Mouse (Mus musculus) embryonic facial prominence, embryonic 15.5 days (tissue): ENCODE measurements around the gene Cmtm4. TPM values are rescaled to one million over a fixed set of nuclear protein-coding genes. Genes with fewer than 3 reads are reported as not detected.

Experiments
- ATAC-seq: fragments of 200-750 bp; cut with Nextera tagmentation; 2 replicates; pipeline ENCODE4 v1.8.0; 2017; ENCODE audit warnings: low read depth, moderate TSS enrichment; ENCODE audit not compliant: insufficient number of reproducible peaks, low FRiP score, low TSS enrichment
- H3K27ac ChIP-seq: fragments of 300-500 bp; sonication (generic); replicated peaks from 2 replicates; pipeline ENCODE4 v1.5.1; 2015; ENCODE audit warnings: mild to moderate bottlenecking, inconsistent platforms
- H3K27me3 ChIP-seq: fragments of 300-500 bp; sonication (generic); 2 replicates; pipeline ENCODE4 v1.6.1; 2015; ENCODE audit warnings: inconsistent platforms
- H3K36me3 ChIP-seq: fragments of 300-500 bp; sonication (generic); 2 replicates; pipeline ENCODE4 v1.6.1; 2015; ENCODE audit warnings: mild to moderate bottlenecking, inconsistent platforms
- H3K4me1 ChIP-seq: fragments of 300-500 bp; sonication (generic); 2 replicates; pipeline ENCODE4 v1.6.1; 2015; ENCODE audit warnings: inconsistent platforms
- H3K4me2 ChIP-seq: fragments of 300-500 bp; sonication (generic); replicated peaks from 2 replicates; pipeline ENCODE4 v1.6.1; 2015; ENCODE audit warnings: mild to moderate bottlenecking, inconsistent platforms
- H3K4me3 ChIP-seq: fragments of 300-500 bp; sonication (generic); replicated peaks from 2 replicates; pipeline ENCODE4 v1.5.1; 2015; ENCODE audit warnings: mild to moderate bottlenecking, inconsistent platforms
- H3K9ac ChIP-seq: fragments of 300-500 bp; sonication (generic); 2 replicates; pipeline ENCODE4 v1.6.1; 2015; ENCODE audit warnings: inconsistent platforms
- H3K9me3 ChIP-seq: fragments of 300-500 bp; sonication (generic); replicated peaks from 2 replicates; pipeline ENCODE4 v1.6.1; 2016; ENCODE audit warnings: inconsistent platforms
- WGBS: fragments of 180-500 bp; shearing (Covaris S2); methylation state at CpG from one replicate; pipeline ENCODE4 v1.1.7; 2015; 5-methylcytosine and 5-hydroxymethylcytosine counted together
- polyA plus RNA-seq: library from polyadenylated mRNA; unstranded; fragments of >200 nt; fragmentation: Nextera tagmentation; extraction: Ambion mirVana; gene quantifications from 2 replicates; pipeline ENCODE4 v1.2.1, GENCODE M21; 2015

The Cmtm4 gene
- polyA plus RNA-seq, 1 experiment from 2014 or later: 2.9 TPM

DNA sequence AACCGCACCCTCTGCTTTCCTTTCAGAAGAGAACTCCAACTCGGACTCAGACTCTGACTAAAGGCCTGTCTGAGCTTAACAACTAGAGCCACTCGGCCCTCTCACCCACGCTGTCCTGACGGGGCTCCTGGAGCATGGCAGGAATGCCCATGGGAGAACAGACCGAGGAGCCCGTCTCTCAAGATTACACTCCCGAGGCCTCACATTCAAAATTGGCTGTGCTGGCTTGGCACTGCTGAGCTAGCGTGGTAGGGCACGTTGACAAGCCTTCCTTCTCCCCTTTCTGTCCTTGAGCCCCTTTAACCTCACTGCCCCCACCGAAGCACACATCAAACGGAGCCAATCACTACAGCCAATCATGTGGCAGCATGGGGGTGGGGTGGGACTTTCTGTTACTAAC lies 48.9 kb downstream of the Cmtm4 start:
- no peak overlapping the region for H3K4me3 ChIP-seq
- H3K9me3 ChIP-seq: no peaks in the 10 kb centered on the region
- no peak overlapping the region for H3K9ac ChIP-seq
- WGBS: 60% methylated on average over 12 of the region's 12 CpGs
- H3K4me2 ChIP-seq: no peak overlapping the region
- H3K27me3 ChIP-seq: no peaks in the 10 kb centered on the region
- H3K27ac ChIP-seq: no peak overlapping the region
- ATAC-seq: no peak
- peaks cover 35% of the 10 kb centered on the region for H3K36me3 ChIP-seq
- H3K4me1 ChIP-seq: peaks cover 15% of the 10 kb centered on the region

DNA sequence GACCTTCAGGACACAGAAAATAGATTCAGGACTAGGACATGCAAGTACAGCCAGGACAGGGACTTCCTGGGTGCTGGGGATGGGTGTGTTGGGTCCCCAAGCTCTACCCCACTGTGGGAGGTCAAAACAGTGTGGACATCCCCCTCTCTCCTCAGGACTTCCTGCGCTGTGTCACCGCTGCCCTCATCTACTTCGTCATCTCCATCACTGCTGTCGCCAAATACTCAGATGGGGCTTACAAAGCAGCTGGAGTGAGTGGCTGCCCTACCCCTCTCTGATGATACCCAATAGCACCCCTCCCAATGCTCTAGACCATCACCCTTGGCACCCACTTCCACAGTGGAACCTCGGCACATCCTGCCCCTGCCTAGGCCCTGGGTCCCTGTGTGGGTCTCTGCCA lies 51.0 kb downstream of the Cmtm4 start:
- Histone ChIP-seq H3K27ac (no peak overlapping the region), H3K4me1 (peaks cover 23% of the 10 kb centered on the region), H3K4me2 (no peak overlapping the region), H3K27me3 (no peaks in the 10 kb centered on the region), H3K9ac (no peak overlapping the region), H3K4me3 (no peak overlapping the region), H3K36me3 (peaks cover 35% of the 10 kb centered on the region), H3K9me3 (no peaks in the 10 kb centered on the region)
- no peak for ATAC-seq
- 87% methylated on average over 5 of the region's 5 CpGs for WGBS

DNA sequence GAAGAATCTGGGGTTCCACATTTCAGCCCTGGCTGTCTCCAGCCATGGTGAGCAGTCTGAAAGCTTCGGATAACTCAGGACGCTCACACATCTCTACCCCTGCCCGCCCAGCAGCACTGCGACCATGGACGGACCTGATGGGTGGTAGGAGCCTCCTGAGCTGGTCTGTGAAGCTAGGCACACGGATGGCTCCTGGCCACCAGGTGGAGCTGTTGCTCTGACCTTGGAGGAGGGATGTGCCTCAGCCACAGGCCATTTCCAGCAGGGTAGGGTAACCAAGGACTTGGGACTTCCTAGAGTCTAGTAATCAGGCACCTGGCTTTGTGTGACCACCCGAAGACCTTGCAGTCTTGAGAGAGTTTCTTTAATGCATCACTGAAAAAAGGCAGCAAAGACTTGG lies 51.6 kb downstream of the Cmtm4 start:
- Histone ChIP-seq H3K36me3 (peaks cover 35% of the 10 kb centered on the region), H3K9me3 (no peaks in the 10 kb centered on the region), H3K4me2 (no peak overlapping the region)

GRCm38 (mm10) chr8:104342426-104342825 lies 53.2 kb downstream of the Cmtm4 start:
- H3K4me1 ChIP-seq: peaks cover 29% of the 10 kb centered on the region
- no peaks in the 10 kb centered on the region for H3K9me3 ChIP-seq
- peaks cover 31% of the 10 kb centered on the region for H3K36me3 ChIP-seq
- H3K4me2 ChIP-seq: no peak overlapping the region
- WGBS: 74% methylated on average over 5 of the region's 5 CpGs
- ATAC-seq: no peak
- H3K4me3 ChIP-seq: no peak overlapping the region
- no peaks in the 10 kb centered on the region for H3K27me3 ChIP-seq
- no peak overlapping the region for H3K27ac ChIP-seq
- no peak overlapping the region for H3K9ac ChIP-seq

More for the DNA sequence above, 51.6 kb downstream of the Cmtm4 start:
- H3K4me1 ChIP-seq: peaks cover 29% of the 10 kb centered on the region
- no peak overlapping the region for H3K9ac ChIP-seq
- H3K4me3 ChIP-seq: no peak overlapping the region
- peak; percentile 21; the same call in 1 of the 2 replicates for ATAC-seq
- WGBS: 22% methylated on average over 7 of the region's 7 CpGs
- H3K27ac ChIP-seq: no peak overlapping the region
- no peaks in the 10 kb centered on the region for H3K27me3 ChIP-seq

GRCm38 (mm10) chr8:104341678-104342077 lies 53.9 kb downstream of the Cmtm4 start:
- peak overlapping the region; percentile 71 for H3K4me2 ChIP-seq
- ATAC-seq: no peak
- H3K4me1 ChIP-seq: peaks cover 29% of the 10 kb centered on the region
- 42% methylated on average over 6 of the region's 6 CpGs for WGBS
- no peaks in the 10 kb centered on the region for H3K9me3 ChIP-seq
- peak overlapping the region; percentile 93 for H3K27ac ChIP-seq
- H3K36me3 ChIP-seq: peaks cover 24% of the 10 kb centered on the region
- H3K9ac ChIP-seq: no peak overlapping the region
- H3K4me3 ChIP-seq: peak overlapping the region; percentile 79
- no peaks in the 10 kb centered on the region for H3K27me3 ChIP-seq

DNA sequence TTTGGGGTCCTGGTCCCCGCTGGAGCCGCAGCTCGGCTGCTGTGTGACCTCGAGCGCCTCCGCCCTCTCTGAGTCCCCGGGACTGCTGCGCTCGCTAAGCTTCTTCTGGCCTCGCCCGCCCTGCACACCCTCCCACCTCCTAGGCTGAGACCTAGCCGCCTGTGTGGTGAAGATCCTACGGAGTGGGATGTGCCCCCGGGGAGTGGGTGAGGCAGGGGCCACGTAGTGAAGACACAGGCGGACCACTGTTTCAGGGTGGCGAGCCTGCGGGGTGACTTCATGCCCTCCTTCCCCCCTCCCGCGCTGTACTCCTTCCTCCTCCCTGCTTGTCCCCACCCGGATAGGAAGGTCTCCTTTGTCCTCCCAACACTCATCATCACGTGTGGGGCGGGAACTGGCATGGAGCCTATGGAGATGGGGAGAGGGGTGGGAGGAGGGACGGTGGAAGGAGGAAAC lies 54.5 kb downstream of the Cmtm4 start:
- peaks cover 19% of the 10 kb centered on the region for H3K36me3 ChIP-seq
- H3K27ac ChIP-seq: peak overlapping the region; percentile 93
- no peaks in the 10 kb centered on the region for H3K9me3 ChIP-seq
- ATAC-seq: peak; percentile 71
- under 1% methylated on average over 24 of the region's 24 CpGs for WGBS
- peaks cover 29% of the 10 kb centered on the region for H3K4me1 ChIP-seq
- peak overlapping the region; percentile 71 for H3K4me2 ChIP-seq
- no peaks in the 10 kb centered on the region for H3K27me3 ChIP-seq
- H3K4me3 ChIP-seq: peak overlapping the region; percentile 79
- peak overlapping the region; percentile 72 for H3K9ac ChIP-seq

DNA sequence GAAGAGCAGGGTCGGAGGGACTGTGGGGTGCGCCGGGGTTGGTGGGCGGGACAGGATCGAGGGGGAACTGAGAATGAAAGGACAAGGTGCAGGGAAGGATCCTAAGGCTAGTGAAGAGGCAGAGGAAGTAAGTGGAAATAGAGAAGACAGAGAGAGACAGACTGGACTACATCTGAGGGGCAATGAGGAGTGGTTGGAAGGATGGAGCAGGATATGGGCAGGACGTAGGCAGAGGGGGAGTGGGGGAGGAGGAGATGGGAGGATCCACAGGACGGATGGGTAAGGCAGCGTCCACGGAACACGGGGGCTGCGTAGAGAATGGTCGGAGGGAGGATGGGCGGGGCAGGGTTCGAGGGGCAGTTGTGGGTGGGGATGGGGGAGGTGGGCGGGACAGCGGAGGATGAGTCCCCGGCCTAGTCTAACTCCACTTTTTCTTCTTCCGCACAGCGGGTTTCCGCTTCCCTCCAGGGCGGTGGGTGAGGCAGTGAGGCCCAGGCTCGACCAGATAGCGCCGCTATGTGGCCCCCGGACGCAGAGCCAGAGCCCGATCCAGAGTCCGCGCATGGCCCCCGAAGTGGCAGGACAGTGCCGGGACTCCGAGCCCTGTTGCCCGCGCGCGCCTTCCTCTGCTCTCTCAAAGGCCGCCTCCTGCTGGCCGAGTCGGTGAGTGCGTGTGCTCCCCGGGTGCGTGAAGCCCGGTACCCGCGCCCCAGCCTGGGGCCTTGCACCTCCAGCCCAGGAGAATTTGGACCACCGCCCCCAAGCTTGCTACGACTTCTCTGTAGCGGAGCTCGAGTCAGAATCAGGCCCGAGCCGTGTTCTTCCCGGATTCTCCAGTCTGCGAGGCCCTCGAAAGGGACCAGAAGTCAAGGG lies 55.1 kb downstream of the Cmtm4 start:
- Histone ChIP-seq H3K9me3 (no peaks in the 10 kb centered on the region), H3K27ac (peak overlapping the region; percentile 93), H3K27me3 (no peaks in the 10 kb centered on the region), H3K9ac (peak overlapping the region; percentile 72), H3K4me2 (peak overlapping the region; percentile 71), H3K4me1 (peaks cover 29% of the 10 kb centered on the region), H3K36me3 (peaks cover 15% of the 10 kb centered on the region; the same call in 1 of the 2 replicates), H3K4me3 (peak overlapping the region; percentile 79)
- peak; percentile 83 for ATAC-seq
- under 1% methylated on average over 52 of the region's 54 CpGs for WGBS

DNA sequence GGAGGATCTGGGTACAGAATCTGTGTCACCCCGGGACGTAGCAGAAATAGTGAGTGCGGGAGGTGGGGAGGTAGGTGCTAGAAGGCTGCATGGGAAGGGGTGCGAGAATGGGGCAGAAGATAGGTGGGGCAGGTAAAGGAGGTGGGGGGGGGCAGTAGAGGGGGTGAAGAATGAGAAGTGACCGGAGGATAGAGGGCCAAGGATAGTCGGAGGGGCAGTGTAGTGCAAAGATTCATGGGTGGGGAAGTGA lies 55.7 kb downstream of the Cmtm4 start:
- Histone ChIP-seq H3K4me2 (peak overlapping the region; percentile 71), H3K4me1 (peaks cover 29% of the 10 kb centered on the region), H3K36me3 (peaks cover 10% of the 10 kb centered on the region; the same call in 1 of the 2 replicates), H3K9me3 (no peaks in the 10 kb centered on the region), H3K9ac (peak overlapping the region; percentile 72), H3K27ac (peak overlapping the region; percentile 93), H3K4me3 (peak overlapping the region; percentile 79), H3K27me3 (no peaks in the 10 kb centered on the region)
- 2% methylated on average over 6 of the region's 6 CpGs for WGBS
- no peak for ATAC-seq

DNA sequence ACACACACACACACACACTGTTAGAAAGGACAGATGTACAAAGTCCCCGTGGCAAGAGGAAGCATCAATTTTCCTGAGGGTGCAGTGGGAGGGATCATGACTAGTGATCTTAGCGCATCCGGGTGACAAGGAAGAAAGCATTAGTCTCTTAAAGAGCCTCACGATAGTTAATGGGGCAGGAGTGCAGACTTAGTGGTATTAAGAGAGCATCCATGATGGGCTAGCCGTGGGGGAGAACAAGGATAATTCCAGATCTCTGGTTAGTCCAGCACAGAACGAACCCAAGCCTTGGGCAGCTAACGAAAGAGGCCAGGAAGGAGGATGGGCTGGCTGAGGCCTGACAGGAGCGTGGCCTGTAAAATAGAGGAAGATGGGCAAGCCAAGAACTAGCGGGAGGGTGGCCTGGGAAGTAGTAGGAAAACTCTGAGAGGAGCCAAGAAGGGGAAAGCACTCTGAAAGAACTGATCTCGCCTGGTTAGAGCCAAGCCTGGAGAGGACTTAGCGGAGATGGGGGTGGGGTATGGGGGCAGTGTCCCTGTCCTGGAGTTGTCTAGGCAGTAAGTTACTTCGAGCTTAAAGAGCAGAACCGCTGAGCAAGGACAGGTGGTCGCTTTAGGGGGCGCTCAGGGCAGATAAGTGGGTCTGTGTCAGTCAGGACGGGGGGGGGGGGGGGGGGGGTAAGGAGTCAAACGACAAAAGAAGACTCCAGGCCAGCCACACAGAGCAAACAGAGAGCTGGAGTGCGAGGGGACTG lies 56.2 kb downstream of the Cmtm4 start, which contains the start of gene Cmtm3:
TSS of gene Cmtm3 (plus strand) at position 182 of the 754 bp plus-strand sequence.
- 19% methylated on average over 14 of the region's 18 CpGs for WGBS
- Histone ChIP-seq H3K9ac (peak within 1 kb of the TSS; percentile 72), H3K27me3 (no peaks in the 10 kb centered on the region), H3K4me2 (peak within 1 kb of the TSS; percentile 71), H3K4me3 (peak within 1 kb of the TSS; percentile 79), H3K36me3 (0 out of 2 replicates have a peak, but pooled peaks cover 6% of the 10 kb centered on the region), H3K27ac (peak within 1 kb of the TSS; percentile 93), H3K9me3 (no peaks in the 10 kb centered on the region), H3K4me1 (peaks cover 29% of the 10 kb centered on the region)
- ATAC-seq: no peak

- no peak overlapping the region for H3K9ac ChIP-seq
- 44% methylated on average over 3 of the region's 3 CpGs for WGBS
- no peak overlapping the region for H3K27ac ChIP-seq
- no peak overlapping the region for H3K4me3 ChIP-seq
- no peak overlapping the region for H3K4me2 ChIP-seq
- H3K36me3 ChIP-seq: no peaks in the 10 kb centered on the region
- peaks cover 23% of the 10 kb centered on the region for H3K4me1 ChIP-seq
- no peaks in the 10 kb centered on the region for H3K9me3 ChIP-seq
- no peak for ATAC-seq
- no peaks in the 10 kb centered on the region for H3K27me3 ChIP-seq
Observed at GRCm38 (mm10) chr8:104337890-104338289, 57.7 kb downstream of the Cmtm4 start.

DNA sequence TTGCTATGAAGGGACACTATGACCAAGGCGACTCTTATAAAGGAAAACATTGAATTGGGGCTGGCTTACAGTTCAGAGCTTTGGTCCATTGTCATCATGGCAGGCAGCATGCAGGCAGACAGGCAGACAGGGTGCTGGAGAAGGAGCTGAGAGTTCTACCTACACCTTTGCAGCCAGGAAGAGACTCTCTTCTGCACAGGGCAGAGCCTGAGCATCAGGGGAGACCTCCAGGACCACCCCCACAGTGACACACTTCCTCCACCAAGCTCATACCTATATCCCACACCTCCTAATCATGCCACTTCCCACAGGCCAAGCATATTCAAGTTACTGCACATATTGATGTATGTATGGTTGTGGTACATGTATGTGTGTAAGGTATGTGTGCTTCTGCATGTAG lies 58.8 kb downstream of the Cmtm4 start:
- Histone ChIP-seq H3K9me3 (no peaks in the 10 kb centered on the region), H3K27me3 (no peaks in the 10 kb centered on the region), H3K36me3 (no peaks in the 10 kb centered on the region), H3K27ac (no peak overlapping the region), H3K9ac (no peak overlapping the region), H3K4me3 (no peak overlapping the region), H3K4me1 (peaks cover 15% of the 10 kb centered on the region), H3K4me2 (no peak overlapping the region)
- ATAC-seq: no peak
- WGBS: 83% methylated on average over 1 of the region's 1 CpGs
